Mouse (Mus musculus): Measurements from ENCODE around the gene Lnx1. TPM values are rescaled to one million over a fixed set of nuclear protein-coding genes. Genes with fewer than 3 reads are reported as not detected.
A peak's percentile ranks its signal among the peaks of the same experiment; 100 is the strongest.

Lnx1 gene
- polyA plus RNA-seq, 1 experiment, result 1.7 TPM

DNA sequence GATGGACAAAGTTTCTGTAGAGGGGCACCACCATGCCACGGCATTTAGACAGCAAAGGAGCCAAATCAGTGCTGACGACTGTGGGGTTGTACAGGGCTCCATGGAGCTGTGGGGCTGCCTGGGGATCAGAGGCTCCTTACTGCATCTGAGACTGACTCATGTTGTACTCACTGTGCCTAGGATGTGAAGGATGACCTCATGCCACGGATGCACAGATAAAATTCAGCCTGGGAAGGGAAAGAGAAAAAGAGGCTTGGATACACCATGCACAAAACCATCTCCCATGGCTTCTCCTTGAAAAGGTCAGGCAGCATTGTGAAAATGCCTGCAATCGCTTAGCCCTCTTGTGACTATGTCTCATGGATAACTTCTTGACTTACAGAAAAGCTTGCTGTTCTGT is 10.1 kb upstream of the Lnx1 start:
- Histone ChIP-seq H3K4me3 (ENCODE audit: insufficient read depth, low read depth, low read length) (no peak overlapping the region), H3K27ac (replicated peaks; ENCODE audit: low read depth, low read length) (no peak overlapping the region), H3K4me1 (ENCODE audit: control insufficient read depth, insufficient read depth, insufficient read length, low read length) (peaks cover 25% of the 10 kb centered on the region)

GRCm38 (mm10) chr5:74711988-74712387 is 9.3 kb upstream of the Lnx1 start:
- H3K4me3 ChIP-seq (ENCODE audit: insufficient read depth, low read depth, low read length), result no peak overlapping the region
- H3K4me1 ChIP-seq (ENCODE audit: control insufficient read depth, insufficient read depth, insufficient read length, low read length), result peaks cover 25% of the 10 kb centered on the region
- no peak overlapping the region for H3K27ac ChIP-seq (replicated peaks; ENCODE audit: low read depth, low read length)

GRCm38 (mm10) chr5:74711056-74711455 is 8.3 kb upstream of the Lnx1 start:
- H3K27ac ChIP-seq (replicated peaks; ENCODE audit: low read depth, low read length), result peak overlapping the region; percentile 85
- peaks cover 25% of the 10 kb centered on the region for H3K4me1 ChIP-seq (ENCODE audit: control insufficient read depth, insufficient read depth, insufficient read length, low read length)
- no peak overlapping the region for H3K4me3 ChIP-seq (ENCODE audit: insufficient read depth, low read depth, low read length)

DNA sequence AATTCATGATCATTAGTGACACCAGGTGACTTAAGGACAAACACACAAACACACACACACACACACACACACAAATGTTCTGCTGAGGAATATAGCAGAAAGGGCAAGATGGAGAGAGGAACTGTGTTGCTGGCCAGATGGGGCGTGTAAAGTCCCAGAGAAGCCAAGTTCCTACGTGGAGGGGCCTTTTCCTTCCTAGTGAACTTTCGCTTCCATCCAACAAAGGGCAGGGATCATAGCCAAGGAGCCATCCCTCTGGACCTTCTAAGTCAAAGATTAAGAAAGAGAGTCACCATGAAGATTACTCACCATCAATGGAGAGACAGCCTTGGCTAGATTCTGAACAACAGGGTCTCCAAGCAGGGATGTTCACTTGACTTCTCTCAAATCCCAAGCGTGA is 7.5 kb upstream of the Lnx1 start:
- Histone ChIP-seq H3K4me1 (ENCODE audit: control insufficient read depth, insufficient read depth, insufficient read length, low read length) (peaks cover 25% of the 10 kb centered on the region), H3K27ac (replicated peaks; ENCODE audit: low read depth, low read length) (peak overlapping the region; percentile 85), H3K4me3 (ENCODE audit: insufficient read depth, low read depth, low read length) (no peak overlapping the region)

GRCm38 (mm10) chr5:74704460-74704790 is 1.7 kb upstream of the Lnx1 start:
- Histone ChIP-seq H3K4me3 (ENCODE audit: insufficient read depth, low read depth, low read length) (no peak overlapping the region; the same call in 1 of the 2 replicates), H3K27ac (replicated peaks; ENCODE audit: low read depth, low read length) (peak overlapping the region; percentile 97), H3K4me1 (ENCODE audit: control insufficient read depth, insufficient read depth, insufficient read length, low read length) (peaks cover 3% of the 10 kb centered on the region)

GRCm38 (mm10) chr5:74703741-74704459 is 1.2 kb upstream of the Lnx1 start:
- Histone ChIP-seq H3K4me3 (ENCODE audit: insufficient read depth, low read depth, low read length) (peak overlapping the region; percentile 28), H3K4me1 (ENCODE audit: control insufficient read depth, insufficient read depth, insufficient read length, low read length) (peaks cover 2% of the 10 kb centered on the region; the same call in 1 of the 2 replicates), H3K27ac (replicated peaks; ENCODE audit: low read depth, low read length) (peak overlapping the region; percentile 97)

DNA sequence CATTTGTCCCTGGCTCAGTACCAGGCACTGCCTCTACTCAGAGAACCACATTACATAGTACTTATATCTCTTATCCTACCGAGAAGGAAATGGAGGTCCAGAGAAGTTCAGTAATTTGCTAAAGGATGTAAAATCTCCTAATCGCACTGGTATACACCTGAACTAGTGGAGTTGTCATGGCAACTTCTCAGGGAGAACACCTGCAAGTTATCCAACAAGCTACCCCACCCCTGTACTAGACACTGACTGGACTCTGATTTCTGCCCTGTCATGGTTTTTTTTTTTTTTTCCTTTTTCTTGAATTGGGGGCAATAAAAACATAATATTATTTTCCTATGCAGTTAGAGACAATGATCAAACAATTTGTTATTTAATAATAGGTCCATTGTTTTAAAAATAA is 1.8 kb downstream of the Lnx1 start:
- peak overlapping the region; percentile 93 for H3K27ac ChIP-seq (replicated peaks; ENCODE audit: low read depth, low read length)
- H3K4me3 ChIP-seq (ENCODE audit: insufficient read depth, low read depth, low read length), result peak overlapping the region; percentile 63
- peaks cover 13% of the 10 kb centered on the region; the same call in 1 of the 2 replicates for H3K4me1 ChIP-seq (ENCODE audit: control insufficient read depth, insufficient read depth, insufficient read length, low read length)

GRCm38 (mm10) chr5:74699673-74700072 is 3.0 kb downstream of the Lnx1 start:
- Histone ChIP-seq H3K27ac (replicated peaks; ENCODE audit: low read depth, low read length) (no peak overlapping the region; the same call in 1 of the 2 replicates), H3K4me1 (ENCODE audit: control insufficient read depth, insufficient read depth, insufficient read length, low read length) (peaks cover 13% of the 10 kb centered on the region; the same call in 1 of the 2 replicates), H3K4me3 (ENCODE audit: insufficient read depth, low read depth, low read length) (peak overlapping the region; percentile 10; the same call in 1 of the 2 replicates)

DNA sequence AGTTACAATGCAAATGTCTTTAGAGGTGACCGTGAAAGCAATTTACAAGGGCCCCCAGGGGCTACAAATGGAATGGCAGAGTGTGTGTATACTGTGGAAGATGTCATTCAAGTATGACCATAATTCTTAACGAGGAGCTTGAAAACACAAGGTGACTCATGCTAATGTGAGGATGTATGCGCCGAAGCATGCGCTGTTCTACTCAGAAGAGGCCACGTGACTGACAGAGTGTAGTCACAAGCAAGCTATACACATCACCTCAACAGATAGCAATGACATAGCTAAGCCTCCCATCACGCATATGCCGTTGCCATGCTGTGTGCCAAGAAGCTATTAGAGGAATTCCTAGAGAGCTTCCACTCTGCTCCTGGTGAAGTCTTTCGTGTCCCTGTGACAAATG is 5.2 kb downstream of the Lnx1 start:
- Histone ChIP-seq H3K27ac (replicated peaks; ENCODE audit: low read depth, low read length) (no peak overlapping the region), H3K4me3 (ENCODE audit: insufficient read depth, low read depth, low read length) (no peak overlapping the region), H3K4me1 (ENCODE audit: control insufficient read depth, insufficient read depth, insufficient read length, low read length) (peaks cover 21% of the 10 kb centered on the region; the same call in 1 of the 2 replicates)

DNA sequence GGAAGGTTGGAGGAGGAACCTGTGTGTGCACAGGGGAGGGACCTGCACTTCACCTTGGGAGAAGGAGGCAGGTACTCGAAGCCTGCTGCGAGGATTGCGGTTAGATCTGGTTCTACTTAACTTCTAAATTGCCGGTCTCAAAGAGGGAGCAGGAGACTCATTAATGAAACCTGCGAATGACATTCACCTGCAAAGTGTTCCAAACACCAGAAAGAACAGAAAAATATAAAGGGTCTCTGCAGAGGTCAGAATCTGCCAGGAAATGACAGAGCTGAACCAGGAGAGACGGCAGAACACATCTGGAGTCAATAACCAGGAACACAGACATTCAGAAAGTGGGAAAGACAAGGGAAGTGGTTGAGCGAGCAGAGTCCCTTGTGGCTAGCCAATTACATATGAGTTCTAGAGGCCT is 8.3 kb downstream of the Lnx1 start:
- Histone ChIP-seq H3K27ac (replicated peaks; ENCODE audit: low read depth, low read length) (no peak overlapping the region), H3K4me1 (ENCODE audit: control insufficient read depth, insufficient read depth, insufficient read length, low read length) (peaks cover 18% of the 10 kb centered on the region), H3K4me3 (ENCODE audit: insufficient read depth, low read depth, low read length) (no peak overlapping the region)

GRCm38 (mm10) chr5:74693836-74694235 is 8.9 kb downstream of the Lnx1 start:
- H3K27ac ChIP-seq (replicated peaks; ENCODE audit: low read depth, low read length), result no peak overlapping the region
- peaks cover 18% of the 10 kb centered on the region for H3K4me1 ChIP-seq (ENCODE audit: control insufficient read depth, insufficient read depth, insufficient read length, low read length)
- no peak overlapping the region for H3K4me3 ChIP-seq (ENCODE audit: insufficient read depth, low read depth, low read length)

DNA sequence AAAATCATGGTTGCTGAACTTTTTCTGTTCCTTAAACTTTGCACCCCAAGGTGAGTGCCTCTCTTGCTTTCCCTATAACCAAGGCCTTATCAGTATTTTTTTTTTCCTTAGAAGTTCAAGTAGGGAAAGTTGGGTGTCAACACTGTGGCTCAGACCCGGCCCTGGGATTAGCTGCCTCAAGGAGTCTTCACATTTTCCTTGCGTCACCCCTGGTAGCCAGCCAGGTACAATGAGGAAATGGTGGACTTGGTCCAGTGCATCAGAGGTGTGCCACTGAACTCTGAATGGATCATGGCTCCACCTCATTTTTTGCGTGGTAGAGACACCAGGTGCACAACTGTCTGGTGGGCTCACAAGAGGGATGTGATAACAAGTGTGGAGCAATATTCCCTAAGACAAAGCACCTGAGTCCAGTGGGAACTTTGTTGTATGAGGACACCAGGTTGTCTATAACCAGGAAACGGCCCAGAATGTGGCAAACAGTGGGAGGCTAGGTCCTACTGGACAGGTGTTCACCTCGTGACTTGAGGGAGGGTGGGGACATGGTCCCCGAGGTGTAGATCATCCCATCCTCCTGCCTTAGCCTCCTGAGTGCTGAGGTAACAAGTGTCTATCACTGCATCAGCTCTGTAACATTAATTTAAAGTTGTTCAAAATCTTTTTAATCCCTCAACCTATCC is 10.2 kb downstream of the Lnx1 start:
- Histone ChIP-seq H3K4me3 (ENCODE audit: insufficient read depth, low read depth, low read length) (no peak overlapping the region), H3K4me1 (ENCODE audit: control insufficient read depth, insufficient read depth, insufficient read length, low read length) (peaks cover 12% of the 10 kb centered on the region), H3K27ac (replicated peaks; ENCODE audit: low read depth, low read length) (no peak overlapping the region)

- H3K4me3 ChIP-seq (ENCODE audit: insufficient read depth, low read depth, low read length), result no peak overlapping the region
- H3K4me1 ChIP-seq (ENCODE audit: control insufficient read depth, insufficient read depth, insufficient read length, low read length), result peaks cover 27% of the 10 kb centered on the region
- peak overlapping the region; percentile 58 for H3K27ac ChIP-seq (replicated peaks; ENCODE audit: low read depth, low read length)
Observed at GRCm38 (mm10) chr5:74688822-74689221, 13.9 kb downstream of the Lnx1 start.

DNA sequence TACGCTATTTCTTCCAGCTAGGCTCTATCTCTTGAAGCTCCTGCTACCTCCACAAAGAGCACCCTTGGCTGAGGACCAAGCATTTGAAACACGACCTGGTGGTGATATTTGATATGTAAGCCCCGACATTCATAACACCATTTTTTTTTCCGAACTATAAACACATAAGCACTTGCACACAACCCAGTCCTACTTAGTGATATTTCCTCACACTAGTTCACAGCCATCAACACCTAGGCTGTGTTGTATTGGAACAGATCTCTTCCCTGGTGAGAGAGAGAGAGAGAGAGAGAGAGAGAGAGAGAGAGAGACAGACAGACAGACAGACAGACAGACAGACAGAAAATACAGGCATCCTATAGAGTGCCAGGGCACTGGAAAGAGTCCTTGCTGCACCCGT is 17.8 kb downstream of the Lnx1 start:
- Histone ChIP-seq H3K4me1 (ENCODE audit: control insufficient read depth, insufficient read depth, insufficient read length, low read length) (peaks cover 32% of the 10 kb centered on the region; the same call in 1 of the 2 replicates), H3K27ac (replicated peaks; ENCODE audit: low read depth, low read length) (no peak overlapping the region)

GRCm38 (mm10) chr5:74683832-74684231 is 18.9 kb downstream of the Lnx1 start:
- Histone ChIP-seq H3K27ac (replicated peaks; ENCODE audit: low read depth, low read length) (0 out of 2 replicates have a peak overlapping the region, but pooled peaks have one; percentile 42), H3K4me3 (ENCODE audit: insufficient read depth, low read depth, low read length) (no peak overlapping the region), H3K4me1 (ENCODE audit: control insufficient read depth, insufficient read depth, insufficient read length, low read length) (peaks cover 38% of the 10 kb centered on the region; the same call in 1 of the 2 replicates)

More for the DNA sequence above, 17.8 kb downstream of the Lnx1 start:
- no peak overlapping the region for H3K4me3 ChIP-seq (ENCODE audit: insufficient read depth, low read depth, low read length)

DNA sequence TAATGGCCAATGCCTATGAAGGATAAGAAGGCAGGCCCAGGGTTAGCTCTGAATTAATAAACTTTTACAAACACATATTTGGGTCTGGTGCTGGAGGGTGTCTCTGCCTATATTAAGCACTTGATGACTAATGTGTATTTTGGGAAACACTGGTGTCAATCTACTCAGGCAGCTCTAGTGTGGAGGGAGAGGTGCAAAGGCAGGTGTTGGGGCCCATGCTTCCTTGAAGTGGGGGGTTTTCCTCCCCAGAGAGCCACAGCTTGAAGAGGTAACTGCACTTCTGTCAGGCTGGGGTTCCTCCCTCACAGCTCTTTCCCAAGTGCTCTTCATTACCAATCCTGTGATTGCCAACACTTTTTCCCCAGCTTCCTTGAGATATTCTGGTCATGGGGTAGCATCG is 20.0 kb downstream of the Lnx1 start:
- Histone ChIP-seq H3K4me3 (ENCODE audit: insufficient read depth, low read depth, low read length) (no peak overlapping the region), H3K27ac (replicated peaks; ENCODE audit: low read depth, low read length) (peak overlapping the region; percentile 29; the same call in 1 of the 2 replicates), H3K4me1 (ENCODE audit: control insufficient read depth, insufficient read depth, insufficient read length, low read length) (peaks cover 46% of the 10 kb centered on the region)

Data from brown adipose tissue, adult 24 weeks (tissue).